Mouse (Mus musculus) kidney, adult 9 months (tissue): Measurements from ENCODE around the gene Trim80.
"Not testable (repeated sequence)": the region's sequence is repeated elsewhere in the genome, so short reads cannot be mapped to it uniquely, and the experiment has no call there.

ENCODE experiments used
- DNase-seq: peaks from one replicate; pipeline ENCODE4 v3.0.0; 2022

Trim80 gene

DNA sequence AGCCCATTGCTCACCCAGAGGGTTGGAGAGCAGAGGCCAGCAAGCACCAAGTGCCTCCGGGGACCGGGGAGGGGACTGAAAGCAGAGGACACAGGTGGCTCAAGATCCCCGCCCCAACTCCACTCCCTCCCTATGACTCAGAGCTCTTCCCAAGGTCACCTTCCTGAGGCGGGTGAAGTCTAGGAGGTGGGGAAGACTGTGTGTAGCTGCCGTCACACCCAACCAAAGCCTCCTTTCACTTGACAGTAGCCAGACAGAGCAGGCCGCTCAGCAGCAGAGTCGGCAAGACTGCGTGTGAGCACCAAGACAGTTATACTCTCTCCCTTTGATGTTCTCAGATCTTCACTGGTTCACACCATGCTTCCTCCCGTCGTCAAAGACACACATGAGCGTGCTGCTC lies 23.1 kb downstream of the Trim80 start:
- DNase-seq: peak; percentile 57

- DNase-seq: no peak
Observed at GRCm38 (mm10) chr11:115464851-115465250, 24.5 kb downstream of the Trim80 start.

- no peak for DNase-seq
Observed at GRCm38 (mm10) chr11:115467217-115467618, 26.9 kb downstream of the Trim80 start.

DNA sequence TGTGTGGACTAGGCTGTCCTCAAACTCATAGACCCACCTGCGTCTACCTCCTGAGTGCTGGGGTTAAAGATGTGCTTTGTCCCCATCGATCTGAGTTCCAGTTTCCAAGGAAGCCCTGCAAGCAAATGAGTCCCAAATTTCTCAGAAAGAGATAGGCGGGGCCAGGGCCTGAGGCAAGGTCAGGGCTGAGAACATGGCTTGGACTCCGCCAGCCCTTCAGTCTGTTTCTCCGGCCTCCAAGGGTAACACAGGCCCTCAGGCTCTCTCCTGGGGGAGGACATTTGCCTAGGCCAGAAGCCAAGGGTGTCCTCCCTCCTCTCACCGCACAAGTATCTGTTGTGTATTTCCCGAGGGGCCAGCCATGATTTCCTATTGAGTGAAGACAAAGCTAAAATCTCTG lies 31.8 kb downstream of the Trim80 start:
- no peak for DNase-seq

GRCm38 (mm10) chr11:115473626-115474275 lies 33.4 kb downstream of the Trim80 start:
- peak; percentile 98 for DNase-seq

GRCm38 (mm10) chr11:115475025-115475757 lies 34.8 kb downstream of the Trim80 start, which contains the start of gene Armc7:
Armc7 (plus strand) TSS chr11:115475667.
- DNase-seq: peak; percentile 97

DNA sequence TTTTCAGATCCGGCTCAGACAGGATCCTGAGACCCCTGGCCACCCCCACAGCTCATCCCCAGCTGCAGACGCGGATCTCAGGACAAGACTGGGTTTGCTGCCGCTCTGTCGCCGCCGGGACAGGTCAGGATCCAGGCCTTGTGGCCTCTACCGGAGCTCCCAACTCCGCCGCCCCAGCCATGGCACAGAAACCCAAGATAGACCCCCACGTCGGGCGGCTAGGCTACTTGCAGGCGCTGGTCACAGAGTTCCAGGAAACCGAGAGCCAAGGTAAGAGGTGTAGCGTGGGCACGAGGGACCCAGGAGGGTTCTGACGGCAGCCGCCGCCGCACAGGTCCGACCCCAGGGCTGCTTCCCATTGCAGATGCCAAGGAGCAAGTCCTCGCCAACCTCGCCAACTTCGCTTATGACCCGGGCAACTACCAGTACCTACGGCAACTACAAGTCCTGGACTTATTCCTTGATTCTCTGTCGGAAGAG lies 35.5 kb downstream of the Trim80 start:
- no peak for DNase-seq

- DNase-seq: not testable (repeated sequence)
Observed at GRCm38 (mm10) chr11:115476630-115477029, 36.3 kb downstream of the Trim80 start.

DNA sequence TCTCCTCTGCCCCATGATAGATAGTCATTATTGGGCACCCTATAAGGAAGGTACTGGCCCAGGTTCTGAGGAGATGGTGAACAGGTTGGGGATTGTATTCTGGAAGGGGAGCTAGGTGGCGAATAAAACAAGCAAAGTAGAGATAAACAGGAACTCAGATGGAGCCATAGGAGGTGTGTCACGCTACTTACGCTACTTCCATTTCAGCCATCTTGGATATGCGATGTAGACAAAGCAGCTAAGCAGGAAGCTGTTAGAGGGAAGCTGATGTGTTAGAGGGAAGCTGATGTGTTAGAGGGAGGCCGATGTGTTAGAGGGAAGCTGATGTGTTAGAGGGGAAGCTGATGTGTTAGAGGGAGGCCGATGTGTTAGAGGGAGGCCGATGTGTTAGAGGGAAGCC lies 37.0 kb downstream of the Trim80 start:
- DNase-seq: not testable (repeated sequence)

- DNase-seq: no peak
Observed at GRCm38 (mm10) chr11:115478296-115478938, 38.1 kb downstream of the Trim80 start.

- DNase-seq: no peak
Observed at GRCm38 (mm10) chr11:115481553-115482259, 41.4 kb downstream of the Trim80 start.

DNA sequence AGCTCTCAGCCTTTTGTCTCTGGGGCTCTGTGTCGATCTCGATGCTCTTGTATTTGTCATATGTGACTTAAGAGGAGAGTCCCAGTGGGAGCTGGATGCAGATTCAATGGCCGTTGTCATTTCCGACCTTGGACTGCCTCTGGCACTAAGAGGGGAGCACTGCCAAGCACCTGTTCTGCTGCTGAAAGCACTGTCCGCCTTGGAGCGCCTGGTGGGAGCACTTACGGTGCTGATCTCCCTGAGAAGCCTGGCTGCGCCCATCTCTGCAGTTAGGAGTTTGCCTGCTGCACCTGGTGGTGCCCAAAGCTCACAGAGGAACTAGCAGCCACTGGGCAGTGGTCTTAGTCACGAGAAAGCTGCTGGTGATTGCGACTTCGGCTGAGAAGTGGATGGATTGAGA lies 42.9 kb downstream of the Trim80 start:
- no peak for DNase-seq

GRCm38 (mm10) chr11:115483726-115484125 lies 43.4 kb downstream of the Trim80 start:
- peak; percentile 77 for DNase-seq

- no peak for DNase-seq
Observed at GRCm38 (mm10) chr11:115485155-115485554, 44.8 kb downstream of the Trim80 start.

GRCm38 (mm10) chr11:115488551-115489104 lies 48.3 kb downstream of the Trim80 start:
- DNase-seq: no peak

GRCm38 (mm10) chr11:115490441-115491355 lies 50.4 kb downstream of the Trim80 start:
- DNase-seq: no peak

DNA sequence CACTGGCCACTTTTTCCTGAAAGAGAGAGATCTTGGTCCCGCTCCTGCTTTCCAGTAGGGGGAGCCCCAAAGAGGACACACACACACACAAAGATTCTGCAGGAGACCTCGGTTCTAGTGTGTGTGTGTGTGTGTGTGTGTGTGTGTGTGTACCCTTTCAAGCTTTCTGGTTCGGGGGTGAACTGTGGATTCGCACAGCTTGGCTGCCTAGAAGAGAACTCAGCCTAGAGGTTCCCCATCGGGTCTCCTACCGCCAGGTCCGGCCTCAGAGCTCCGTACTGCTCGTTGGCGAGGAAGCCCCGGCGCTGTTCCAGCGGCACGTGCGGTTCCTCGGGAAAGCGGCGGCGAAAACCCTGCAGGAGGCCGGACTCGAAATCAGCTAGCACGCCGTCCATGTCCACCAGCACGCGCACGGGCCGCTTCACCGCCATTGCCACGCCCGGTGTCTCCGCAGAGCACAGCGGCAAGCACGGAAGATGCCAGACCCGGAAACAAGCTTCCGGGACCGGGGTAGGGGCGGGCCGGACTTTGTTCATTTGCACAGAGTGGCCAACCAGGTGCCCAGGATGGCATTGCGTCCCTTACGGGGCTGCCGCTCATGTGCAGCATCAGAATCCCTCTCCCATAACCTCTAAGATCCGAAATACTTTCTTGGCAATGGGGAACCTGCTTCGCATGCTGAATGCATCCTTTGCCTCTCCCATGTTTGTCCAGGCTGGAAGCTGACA lies 51.2 kb downstream of the Trim80 start, which contains the start of gene Nt5c:
TSS of gene Nt5c (minus strand) at position 507 of the 728 bp plus-strand sequence.
- DNase-seq: peak; percentile 83

- no peak for DNase-seq
Observed at GRCm38 (mm10) chr11:115492387-115492786, 52.0 kb downstream of the Trim80 start.

GRCm38 (mm10) chr11:115496559-115496958 lies 56.2 kb downstream of the Trim80 start:
- DNase-seq: not testable (repeated sequence)
